Mouse (Mus musculus) adipocyte (in vitro differentiated cells): Measurements from ENCODE around the gene Synrg.

ENCODE experiments used
- DNase-seq: peaks from one replicate; pipeline ENCODE4 v3.0.0-alpha.2; 2016; ENCODE audit warnings: low spot score

Synrg gene

DNA sequence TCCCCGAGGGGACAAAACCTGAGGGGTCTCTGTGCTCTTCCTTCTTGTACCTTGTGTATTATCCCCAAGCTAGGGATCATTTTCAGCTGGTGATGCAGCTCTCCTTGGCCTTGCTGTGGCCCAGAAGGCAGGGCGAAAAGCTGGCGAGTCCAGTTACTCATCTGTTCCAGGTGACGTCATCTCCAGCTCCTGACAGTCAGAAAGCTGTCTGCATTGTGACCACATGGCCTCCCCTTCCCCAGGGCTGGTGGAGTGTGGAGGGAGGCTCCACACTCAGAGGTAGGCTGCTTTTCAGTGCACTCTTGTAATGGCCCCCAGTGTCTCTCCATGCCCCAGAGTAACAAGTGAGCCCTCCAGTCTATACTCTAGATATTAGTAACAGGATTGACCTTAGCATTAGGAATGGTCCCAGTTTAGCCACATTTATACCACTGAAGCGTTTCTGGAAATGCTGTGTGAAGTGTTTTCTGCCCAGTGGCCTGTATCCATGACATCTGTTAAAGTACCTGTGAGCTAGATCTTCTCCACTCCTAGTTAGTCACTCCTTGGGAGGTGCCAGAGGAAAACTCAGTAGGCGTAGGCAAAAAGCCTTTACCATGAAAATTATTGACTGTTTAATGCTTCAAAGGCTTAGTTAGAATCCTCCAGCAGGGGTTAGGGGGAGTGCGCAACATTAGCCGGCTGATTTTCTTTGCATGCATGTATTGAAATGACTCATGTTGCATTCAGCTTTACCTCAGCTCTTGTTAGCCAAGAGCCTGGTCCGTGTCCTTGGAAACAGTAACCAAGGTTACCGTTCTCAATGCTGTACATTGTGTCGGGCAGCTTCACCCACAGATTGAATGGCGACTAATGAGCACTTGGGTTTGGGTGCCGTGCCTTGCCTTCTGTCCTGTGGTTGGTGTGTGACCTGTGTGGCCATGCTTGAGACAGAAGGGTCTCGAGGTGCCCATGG is 78.9 kb downstream of the Synrg start:
- peak; percentile 27 for DNase-seq

DNA sequence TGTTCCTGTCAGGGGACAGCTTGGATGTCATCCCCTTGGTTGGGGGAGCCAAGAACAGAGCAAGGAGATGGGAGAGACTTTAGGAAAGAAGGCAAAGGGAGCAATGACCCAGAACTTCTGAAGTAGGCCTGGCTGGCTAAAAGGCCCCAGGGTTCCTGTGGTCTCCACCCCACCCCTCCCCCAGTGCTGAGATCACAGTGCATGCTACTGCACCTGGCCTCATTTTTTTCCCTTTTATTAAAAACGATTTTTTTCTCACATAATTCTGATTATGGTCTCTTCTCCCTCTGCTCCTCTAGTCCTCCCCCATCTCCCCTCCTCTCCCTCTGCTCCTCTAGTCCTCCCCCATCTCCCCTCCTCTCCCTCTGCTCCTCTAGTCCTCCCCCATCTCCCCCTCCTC is 80.8 kb downstream of the Synrg start:
- DNase-seq = no peak

DNA sequence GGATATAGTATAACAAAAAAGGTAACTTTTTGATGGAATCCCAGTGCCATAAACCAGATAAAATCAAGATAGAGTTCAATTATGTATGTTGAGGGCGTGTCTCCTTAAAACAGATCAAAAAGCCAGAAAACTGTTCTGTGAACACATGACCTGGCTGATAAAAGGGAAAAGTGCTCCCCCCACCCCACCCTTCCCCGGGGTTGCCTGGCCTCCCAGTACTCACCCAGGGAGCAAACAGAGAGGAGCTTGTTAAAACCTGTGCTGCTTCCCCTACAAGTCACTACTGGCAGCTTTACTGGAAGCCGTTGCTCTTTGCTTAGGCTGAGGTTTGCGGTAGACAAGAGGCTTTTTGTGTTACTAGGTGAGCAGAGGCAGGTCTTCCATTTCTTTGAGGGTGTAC is 83.0 kb downstream of the Synrg start:
- DNase-seq = no peak

DNA sequence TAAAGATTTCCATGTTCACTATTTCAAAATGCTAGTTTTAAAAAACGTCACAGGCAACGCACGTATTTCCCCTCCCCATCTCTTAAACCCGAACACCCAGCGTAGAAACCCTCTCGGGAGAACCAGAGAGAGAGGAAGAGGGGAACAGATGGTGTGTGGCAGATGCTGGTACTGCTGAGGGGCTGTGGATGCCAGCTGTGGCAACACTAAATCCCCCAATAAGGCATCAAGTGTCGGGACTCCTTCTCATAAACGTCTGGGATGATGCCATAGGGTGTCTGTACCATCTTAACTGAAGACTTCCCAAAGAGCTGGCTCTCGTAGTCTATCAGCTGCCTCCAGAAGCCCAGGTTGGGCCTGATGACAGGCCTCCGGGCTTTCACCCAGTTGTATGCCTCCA is 84.2 kb downstream of the Synrg start:
- DNase-seq = no peak

DNA sequence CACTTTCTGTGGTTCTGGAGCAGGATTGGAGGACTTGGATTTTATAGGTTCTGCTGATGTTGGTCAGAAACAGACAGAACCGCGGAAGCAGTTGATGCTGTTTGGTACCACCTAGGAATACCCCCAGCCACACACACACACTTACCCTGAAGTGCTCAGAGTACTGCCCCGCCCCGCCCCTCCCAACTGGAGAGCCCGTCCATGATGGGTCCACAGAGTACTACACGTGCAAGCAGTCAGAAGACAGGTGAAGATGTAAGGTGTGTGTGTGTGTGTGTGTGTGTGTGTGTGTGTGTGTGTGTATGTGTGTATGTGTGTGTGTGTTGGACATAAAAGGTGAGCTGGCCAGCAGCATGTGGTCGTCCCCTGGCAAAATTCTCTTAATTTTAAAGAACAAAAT is 88.8 kb downstream of the Synrg start:
- DNase-seq = no peak

DNA sequence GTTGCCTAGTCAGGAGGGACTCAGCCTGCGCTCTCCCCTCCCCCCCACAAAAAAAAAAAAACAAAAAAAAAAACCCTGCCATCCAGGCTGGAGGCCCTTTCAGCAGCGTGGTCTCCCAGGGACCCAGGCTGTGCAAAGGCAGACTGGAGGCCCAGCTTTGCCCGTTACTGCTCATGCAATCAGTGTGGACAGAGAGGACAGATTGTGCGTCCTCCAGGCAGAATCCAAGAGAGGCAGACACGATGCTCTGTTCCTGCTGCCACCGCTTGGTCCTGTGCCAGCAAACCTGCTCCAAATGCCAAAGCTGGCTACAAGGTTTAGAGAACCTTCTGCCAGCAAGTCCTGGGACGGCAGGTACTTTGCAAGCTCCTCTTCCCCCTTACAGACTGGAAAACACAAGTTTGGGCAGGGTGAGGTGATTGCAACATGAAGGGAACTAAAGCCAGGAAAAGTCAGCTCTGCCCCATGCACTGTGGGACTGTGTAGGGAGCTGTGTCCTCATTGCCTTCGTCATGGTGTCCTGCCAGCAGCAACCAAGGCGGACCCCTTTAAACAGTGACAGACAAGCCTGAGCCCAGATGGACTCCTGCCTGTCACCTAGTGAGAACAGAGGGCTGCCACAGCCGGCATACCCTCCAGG is 89.4 kb downstream of the Synrg start:
- DNase-seq = peak; percentile 79

DNA sequence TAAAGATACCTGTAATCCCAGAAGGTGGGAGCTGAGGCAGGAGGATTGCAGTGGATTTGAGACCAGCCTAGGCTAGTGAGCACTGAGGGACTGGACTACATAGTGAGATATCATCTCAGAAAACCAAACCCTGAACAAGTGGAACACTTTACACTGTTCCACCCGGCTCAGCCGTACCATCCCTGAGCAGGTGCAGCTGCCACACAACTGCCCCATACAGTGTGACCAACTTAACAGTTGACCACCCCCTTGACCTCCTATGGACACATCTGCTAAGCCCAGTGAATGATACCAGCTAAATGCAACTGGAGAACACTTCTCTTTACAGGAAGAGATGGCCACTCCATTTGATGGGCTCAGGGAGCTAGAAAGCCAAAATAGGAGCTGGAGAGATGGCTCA is 93.2 kb downstream of the Synrg start:
- DNase-seq = no peak

DNA sequence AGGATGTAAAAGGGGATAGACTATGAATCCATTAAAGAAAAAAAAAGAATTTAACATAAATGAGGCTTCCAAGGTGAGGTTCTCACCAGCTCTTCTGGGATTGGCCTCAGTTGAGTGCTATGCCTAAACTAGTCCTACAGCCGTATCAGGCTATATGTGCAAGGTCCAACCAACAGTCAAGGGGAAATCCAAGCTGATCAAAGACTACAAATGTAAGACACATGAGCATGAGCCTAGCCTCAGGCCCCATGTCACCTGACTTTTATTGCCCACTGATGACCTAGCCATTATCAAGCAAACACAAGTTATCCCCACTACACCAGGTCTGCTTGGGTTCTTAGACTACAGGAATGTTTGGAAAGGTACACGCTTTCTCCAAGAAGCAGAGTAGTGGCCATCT is 95.6 kb downstream of the Synrg start:
- DNase-seq = no peak

DNA sequence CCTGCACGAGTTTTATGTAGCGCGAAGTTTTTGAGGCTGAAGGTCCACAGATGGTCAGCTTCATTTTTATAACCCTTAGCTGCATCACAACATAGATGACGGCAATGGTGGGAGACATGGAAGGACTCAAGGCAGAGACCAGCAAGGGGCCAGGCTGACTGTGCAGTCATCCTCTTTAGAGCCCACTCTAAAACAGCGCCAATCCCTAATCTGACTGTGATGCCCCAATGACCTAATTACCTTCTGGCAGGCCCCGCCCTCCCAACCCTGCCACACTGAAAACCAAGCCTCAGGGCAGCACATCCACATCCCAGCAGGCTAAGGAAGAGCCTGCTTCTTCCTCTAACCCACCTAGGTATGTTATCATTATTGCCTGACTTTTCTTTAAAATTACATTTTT is 96.4 kb downstream of the Synrg start:
- DNase-seq = no peak

DNA sequence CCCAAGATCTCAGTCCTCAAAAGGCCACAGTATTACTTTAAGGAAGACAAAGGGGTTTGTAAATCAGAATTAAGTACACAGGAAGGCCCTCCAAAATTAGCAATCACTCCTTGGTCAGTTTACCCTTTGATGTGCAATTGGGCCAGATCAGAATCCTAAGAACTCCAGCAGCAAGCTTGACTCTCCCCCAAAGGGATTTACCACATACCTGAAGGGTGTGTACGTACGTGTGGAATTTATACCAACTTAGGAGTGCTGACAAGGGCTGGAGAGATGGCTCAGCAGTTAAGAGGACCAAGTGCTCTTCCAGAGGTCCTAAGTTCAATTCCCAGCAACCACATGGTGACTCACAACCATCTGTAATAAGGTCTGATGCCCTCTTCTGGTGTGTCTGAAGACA is 97.7 kb downstream of the Synrg start:
- DNase-seq = no peak

DNA sequence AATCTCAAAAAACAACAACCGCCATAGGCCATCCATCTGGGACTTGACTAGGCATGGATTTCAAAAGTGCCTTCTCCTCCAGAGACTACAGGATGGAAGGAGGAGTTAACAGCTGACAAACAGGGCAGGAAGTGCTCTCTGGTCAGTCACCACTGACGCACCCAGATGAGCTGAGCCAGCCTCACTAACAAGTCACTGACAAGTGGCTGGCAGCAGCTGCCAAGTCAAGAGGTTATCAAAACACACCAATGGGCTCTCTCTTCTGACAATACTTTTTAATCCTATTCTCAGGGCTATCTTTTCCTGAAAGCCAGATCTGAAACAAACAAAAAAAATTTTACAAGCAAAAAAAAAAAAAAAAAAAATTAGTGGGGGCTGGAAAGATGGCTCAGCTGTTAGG is 98.6 kb downstream of the Synrg start:
- peak; percentile 88 for DNase-seq

DNA sequence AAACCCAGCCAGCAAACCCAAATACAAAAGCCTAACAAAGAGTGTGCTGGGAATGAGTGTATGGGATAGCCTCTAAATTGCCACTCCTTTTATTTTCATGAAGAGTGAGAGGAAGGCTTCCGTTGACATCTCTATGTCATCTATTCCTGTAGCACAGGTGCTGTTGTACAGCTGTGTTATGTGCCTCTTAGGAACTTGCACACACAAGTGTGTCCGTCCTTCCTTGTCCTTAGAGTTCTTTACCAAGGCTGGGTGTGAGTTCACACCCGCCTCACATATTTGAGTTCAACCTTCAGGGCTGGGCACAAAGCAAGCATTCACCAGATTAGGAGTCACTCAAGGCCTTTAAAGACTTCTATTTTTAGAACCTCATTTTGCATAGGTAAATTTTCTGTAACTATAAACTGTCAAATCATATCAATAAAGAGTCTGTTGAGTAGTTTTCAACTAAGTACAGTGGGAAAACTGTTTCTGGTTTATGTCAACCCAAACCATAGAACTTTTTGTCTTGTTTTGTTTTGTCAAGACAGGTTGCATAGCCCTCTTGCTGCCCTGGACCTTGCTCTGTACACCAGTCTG is 99.5 kb downstream of the Synrg start:
- DNase-seq = no peak

DNA sequence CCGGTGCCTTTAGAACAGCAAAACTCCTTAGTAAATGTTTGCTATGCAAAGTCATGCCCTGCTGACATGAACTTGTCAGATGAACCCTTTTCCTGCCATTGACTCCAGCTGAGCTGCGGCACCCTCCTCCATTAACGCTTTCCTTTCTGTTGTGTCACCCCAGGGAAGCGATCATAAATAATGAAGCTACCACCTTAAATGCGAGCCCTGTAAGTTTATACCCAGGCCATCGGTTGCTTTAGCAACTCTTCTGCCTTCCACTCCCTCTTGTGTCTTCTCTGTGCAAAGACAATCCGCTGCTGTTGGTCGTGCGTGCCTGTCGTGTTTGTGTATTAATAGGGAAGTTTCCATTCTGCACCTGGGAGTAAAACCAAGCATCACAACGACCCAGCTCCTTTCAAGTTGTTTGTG is 101.8 kb downstream of the Synrg start:
- DNase-seq = peak; percentile 31

DNA sequence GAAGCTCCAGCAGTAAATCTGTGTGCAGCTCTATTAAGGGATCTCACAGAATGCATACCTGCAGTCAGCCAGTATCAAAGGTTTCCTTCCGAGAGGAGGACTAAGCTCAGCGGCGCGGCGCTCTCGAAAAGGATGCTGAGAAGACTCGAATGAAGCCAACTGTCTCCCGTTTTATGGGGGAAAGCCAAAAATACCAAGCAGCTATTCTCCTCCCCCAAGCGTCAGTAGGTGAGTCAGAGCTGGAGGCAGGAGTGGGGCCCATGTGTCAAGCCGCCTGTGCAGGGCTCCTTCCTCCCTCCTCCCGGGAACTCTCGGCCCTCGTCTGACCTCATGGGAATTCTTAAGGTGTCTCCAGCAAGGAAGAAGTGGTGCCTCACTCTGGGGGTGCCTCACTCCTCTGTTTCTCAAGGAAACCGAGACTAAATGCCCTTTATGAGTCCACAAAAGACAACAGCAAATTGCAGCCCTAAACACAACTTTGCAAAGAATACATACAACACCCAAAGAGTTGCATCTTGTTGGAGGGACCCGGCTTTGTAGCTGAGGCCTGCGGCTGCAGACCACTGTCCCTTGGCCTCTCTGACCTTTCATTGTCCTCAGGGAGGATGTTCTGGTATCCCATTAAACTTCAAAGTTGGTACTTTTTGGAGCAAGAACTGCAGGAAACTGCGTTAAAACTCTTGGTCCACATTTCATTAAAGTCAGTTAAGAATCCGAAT is 102.9 kb downstream of the Synrg start:
- DNase-seq = peak; percentile 26

DNA sequence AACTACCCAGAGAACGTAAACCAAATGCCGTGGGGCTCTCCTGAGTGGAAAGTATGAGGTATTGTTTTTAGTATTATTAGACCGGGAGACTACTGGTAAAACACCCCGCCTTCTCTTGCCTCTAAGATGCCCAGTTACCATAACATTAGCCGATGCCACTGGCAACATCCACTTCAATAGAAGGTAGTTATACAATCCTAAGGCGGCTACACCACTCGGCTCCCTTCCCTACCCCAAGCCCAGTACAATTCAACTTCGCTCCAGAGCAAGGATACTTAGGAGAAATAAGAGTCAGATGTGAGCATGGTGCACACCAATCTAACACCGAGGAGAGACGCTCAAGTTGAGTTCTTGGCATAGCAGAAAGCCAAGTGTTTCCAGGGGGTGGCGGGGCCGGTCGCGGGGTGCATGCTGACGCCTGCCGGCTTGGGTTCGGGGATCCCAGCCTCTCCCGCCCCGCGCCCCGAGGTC is 103.5 kb downstream of the Synrg start:
- no peak for DNase-seq

DNA sequence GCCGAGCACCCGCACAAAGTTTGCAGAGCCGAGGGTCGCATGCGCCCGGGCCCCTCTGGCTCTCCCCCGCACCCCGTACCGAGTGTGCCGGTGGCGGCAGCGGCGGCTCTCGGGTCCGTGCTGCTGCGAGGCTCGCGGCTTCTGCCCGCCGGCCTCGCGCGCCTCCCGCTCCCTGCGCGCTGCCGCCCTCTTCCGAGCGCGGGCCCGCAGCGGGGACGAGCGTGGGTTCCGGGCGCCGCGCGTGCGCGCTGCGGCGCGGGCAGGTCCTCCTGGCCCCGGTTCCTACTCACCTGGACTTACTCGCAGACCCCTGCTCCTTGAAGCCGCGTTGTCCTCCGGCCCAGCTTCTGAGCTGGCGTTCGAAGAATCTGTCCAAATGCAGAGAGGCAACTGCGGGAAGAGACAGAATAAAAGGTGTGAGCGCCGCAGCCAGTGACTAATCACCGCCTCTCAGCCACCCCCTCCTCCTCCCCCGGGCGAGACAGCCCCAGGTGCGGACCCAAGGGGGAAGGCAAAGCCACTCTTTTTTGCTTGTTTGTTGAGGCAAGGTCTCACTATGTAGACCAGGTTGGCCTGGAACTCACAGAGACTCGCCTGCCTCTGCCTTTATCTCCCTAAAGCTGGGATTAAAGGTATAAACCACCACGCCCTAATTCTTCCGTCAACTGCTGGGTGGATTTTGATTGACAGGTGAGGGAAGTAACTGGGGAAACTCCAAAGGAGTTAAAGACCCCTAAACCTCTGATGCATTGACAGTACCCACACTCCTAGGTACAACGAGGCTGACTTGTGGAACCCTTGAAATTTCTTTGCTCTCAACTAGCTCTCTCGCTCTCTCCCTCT is 104.2 kb downstream of the Synrg start:
- peak; percentile 21 for DNase-seq

DNA sequence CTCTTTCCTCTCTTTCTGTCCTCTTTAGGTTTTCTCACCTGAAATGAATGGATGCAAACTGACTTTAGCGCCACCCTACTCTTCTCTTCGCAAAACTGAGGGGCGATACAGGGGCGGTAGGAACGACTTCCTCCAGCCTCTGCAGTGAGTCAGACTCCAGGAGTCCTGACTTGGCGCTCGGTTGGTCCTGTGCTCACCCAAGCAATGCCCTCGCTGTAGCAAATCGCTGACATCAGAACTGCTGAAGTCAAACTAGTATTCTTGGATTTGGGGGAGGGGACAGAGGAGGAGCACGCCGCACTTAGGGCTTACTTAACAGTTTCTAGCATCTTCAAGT is 104.8 kb downstream of the Synrg start, which contains the start of gene Dusp14:
Dusp14 (minus strand) TSS at position 228 of the 337 bp plus-strand sequence.
- DNase-seq = no peak

DNA sequence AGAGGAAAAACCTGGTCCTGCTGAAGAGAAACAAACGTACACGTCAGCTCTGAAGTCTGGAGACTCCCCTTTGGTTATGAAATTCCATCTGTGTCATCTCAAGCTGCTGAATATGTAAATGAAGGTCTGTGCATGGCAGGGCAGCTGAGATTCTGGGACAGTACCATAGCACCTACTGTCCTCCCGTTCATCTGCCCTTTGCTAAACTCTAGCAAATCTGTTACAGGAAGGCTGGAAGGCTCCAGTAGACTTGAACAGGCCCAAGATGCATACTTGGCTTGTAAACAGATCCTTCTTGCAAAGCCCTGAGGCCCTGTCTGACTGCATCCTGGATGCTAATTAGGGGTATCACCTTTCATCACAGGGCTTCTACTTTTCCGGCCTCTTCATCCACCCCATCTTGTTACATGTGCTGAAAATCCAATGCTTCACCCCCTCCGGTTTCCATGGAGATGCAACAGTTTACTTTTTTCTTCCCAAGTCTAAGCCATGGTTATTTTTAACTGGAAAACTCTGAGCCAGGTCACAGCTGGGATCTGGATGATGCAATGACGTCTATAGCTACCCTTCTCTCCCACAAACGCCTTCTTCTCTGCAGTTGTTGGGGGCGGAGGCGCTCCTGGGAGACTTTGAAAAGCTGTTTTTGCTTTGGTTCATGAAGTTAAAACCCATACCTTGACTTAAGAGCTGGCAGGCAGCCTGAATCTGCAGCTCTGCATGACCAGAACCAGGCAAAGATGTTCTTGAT is 108.8 kb downstream of the Synrg start:
- peak; percentile 42 for DNase-seq

DNA sequence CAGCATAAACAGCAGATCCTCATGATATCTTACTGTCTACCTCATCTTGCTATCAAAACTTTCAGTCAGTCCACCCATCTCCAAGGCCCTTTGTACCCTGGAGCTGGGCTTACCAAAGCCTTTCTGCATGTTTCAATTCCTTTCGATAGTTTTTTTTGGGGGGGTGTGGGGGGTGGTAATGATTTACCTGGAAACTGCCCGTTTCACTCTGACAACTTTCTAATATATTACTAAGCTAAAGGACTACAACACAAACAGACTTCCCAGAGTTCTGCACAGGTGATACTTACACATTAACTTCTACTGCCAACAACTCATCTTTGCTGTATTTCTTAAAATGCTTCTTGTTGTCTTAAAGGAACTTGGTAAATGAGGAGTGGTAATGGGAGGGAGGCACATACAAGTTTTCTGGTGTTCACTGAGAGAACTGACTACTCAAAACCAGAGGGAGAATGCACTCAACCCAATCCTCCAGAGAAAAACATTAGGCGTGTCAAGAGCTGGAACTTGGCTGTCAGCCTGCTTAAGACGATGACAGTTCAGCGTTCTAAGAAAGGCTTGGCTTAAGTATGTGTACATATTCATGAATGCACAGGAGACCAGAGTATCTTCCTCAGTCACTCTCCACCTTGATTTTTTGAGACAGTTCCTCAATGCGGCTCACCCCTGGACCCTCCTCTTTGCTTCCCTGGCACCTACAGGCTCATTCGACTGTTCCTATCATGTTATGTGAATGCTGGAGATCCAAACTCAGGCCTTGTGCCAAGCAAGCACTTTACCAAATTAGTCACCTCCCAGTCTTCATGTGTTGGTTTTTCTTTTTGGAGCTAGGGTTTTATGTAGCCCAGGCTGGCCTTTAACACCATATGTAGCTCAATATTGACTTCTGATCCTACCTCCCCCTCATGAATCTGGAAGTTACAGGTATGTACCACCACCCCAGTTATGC is 109.9 kb downstream of the Synrg start:
- DNase-seq = peak; percentile 59

DNA sequence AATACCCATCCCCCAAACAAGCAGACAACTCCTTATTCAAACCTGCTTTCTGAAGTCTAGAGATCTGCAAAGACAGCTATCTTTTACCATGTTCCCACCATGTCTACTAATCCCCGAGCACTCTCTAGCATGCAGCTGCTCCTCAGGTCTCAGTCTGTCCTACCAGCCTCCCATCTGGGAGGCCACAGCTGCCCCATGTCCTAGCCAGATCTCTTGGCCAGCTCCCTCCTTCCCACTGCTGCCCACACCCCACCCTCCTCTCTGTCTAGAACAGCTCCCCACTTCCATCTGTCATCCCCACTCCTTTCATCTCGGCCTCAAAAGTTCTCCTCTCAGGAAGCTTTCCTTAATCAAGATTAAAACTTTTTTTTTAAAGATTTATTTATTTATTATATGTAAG is 112.8 kb downstream of the Synrg start:
- no peak for DNase-seq
